Mouse (Mus musculus) heart, postnatal 0 days (tissue): Measurements from ENCODE around the gene Abca5. TPM values are rescaled to one million over a fixed set of nuclear protein-coding genes. Genes with fewer than 3 reads are reported as not detected.

ENCODE experiments used
- ATAC-seq: fragments of 200-750 bp; cut with Nextera tagmentation; 2 replicates; pipeline ENCODE4 v1.8.0; 2017; ENCODE audit warnings: low read depth, moderate number of reproducible peaks, moderate library complexity; ENCODE audit not compliant: insufficient read depth
- DNase-seq: peaks from one replicate; pipeline ENCODE4 v3.0.0-alpha.2; 2016; ENCODE audit warnings: low spot score
- H3K27ac ChIP-seq: fragments of 300-500 bp; sonication (generic); 2 replicates; pipeline ENCODE4 v1.5.1; 2014; ENCODE audit warnings: low read depth, mild to moderate bottlenecking
- H3K27me3 ChIP-seq: fragments of 300-500 bp; sonication (generic); 2 replicates; pipeline ENCODE4 v1.6.1; 2014; ENCODE audit warnings: low read length, mixed read lengths; ENCODE audit not compliant: control insufficient read depth, insufficient read depth
- H3K36me3 ChIP-seq: fragments of 300-500 bp; sonication (generic); replicated peaks from 2 replicates; pipeline ENCODE4 v1.6.1; 2014; ENCODE audit warnings: low read length, mixed read lengths; ENCODE audit not compliant: control insufficient read depth, insufficient read depth
- H3K4me1 ChIP-seq: fragments of 300-500 bp; sonication (generic); 2 replicates; pipeline ENCODE4 v1.6.1; 2014; ENCODE audit warnings: antibody characterized with exemption; ENCODE audit not compliant: control insufficient read depth, insufficient read depth
- H3K4me2 ChIP-seq: fragments of 300-500 bp; sonication (generic); 2 replicates; pipeline ENCODE4 v1.6.1; 2014; ENCODE audit warnings: low read depth, mild to moderate bottlenecking, low read length, moderate library complexity
- H3K4me3 ChIP-seq: fragments of 300-500 bp; sonication (generic); 2 replicates; pipeline ENCODE4 v1.5.1; 2014; ENCODE audit warnings: low read depth, low read length
- H3K9ac ChIP-seq: fragments of 300-500 bp; sonication (generic); replicated peaks from 2 replicates; pipeline ENCODE4 v1.6.1; 2014; ENCODE audit warnings: low read depth, low read length, mixed read lengths
- H3K9me3 ChIP-seq: fragments of 300-500 bp; sonication (generic); replicated peaks from 2 replicates; pipeline ENCODE4 v1.6.1; 2016; ENCODE audit warnings: low read length; ENCODE audit not compliant: control insufficient read depth
- CTCF ChIP-seq: IDR thresholded peaks from 2 replicates; pipeline ENCODE4 v1.5.1; 2016; ENCODE audit warnings: antibody characterized with exemption, control low read depth, low read depth
- EP300 ChIP-seq: IDR thresholded peaks from 2 replicates; pipeline ENCODE4 v1.6.1; 2016; ENCODE audit warnings: antibody characterized with exemption, low read depth
- WGBS: fragments of 180-500 bp; shearing (Covaris S2); extraction: QIAGEN DNeasy Blood & Tissue Kit; methylation state at CpG from one replicate; pipeline ENCODE4 v1.1.7; 2014; 5-methylcytosine and 5-hydroxymethylcytosine counted together
- polyA plus RNA-seq: library from polyadenylated mRNA; unstranded; fragments of >200 nt; fragmentation: Nextera tagmentation; extraction: Ambion mirVana; gene quantifications from 2 replicates; pipeline ENCODE4 v1.2.1, GENCODE M21; 2015
- total RNA-seq: library from RNA; depleted of rRNA; stranded (reverse); fragments of >200 nt; gene quantifications from 2 replicates; pipeline ENCODE4 v1.2.3, GENCODE M21; 2014; ENCODE audit warnings: low replicate concordance

Gene Abca5
- total and polyA plus RNA-seq, 2 experiments from 2014 or later: 2.5 to 5.3 TPM

GRCm38 (mm10) chr11:110336814-110337288 lies 665 bp downstream of the Abca5 start:
- Histone ChIP-seq H3K27ac (no peak overlapping the region), H3K4me2 (peak overlapping the region; percentile 84), H3K4me1 (peaks cover 5% of the 10 kb centered on the region; the same call in 1 of the 2 replicates), H3K36me3 (no peaks in the 10 kb centered on the region), H3K9ac (peak overlapping the region; percentile 69), H3K4me3 (peak overlapping the region; percentile 87), H3K9me3 (no peaks in the 10 kb centered on the region), H3K27me3 (no peaks in the 10 kb centered on the region)
- 0 out of 2 replicates have a peak, but pooled peaks have one; percentile 2 for ATAC-seq
- WGBS: 2% methylated on average over 18 of the region's 18 CpGs
- no peak for DNase-seq
- TF ChIP-seq EP300 (no peak), CTCF (no peak)

- no peaks in the 10 kb centered on the region for H3K27me3 ChIP-seq
- no peak overlapping the region for H3K27ac ChIP-seq
- H3K4me1 ChIP-seq: no peaks in the 10 kb centered on the region
- TF ChIP-seq CTCF (no peak), EP300 (no peak)
- no peak for DNase-seq
- ATAC-seq: no peak
- H3K36me3 ChIP-seq: no peaks in the 10 kb centered on the region
- H3K4me3 ChIP-seq: no peak overlapping the region
- WGBS: 61% methylated on average over 6 of the region's 6 CpGs
- H3K4me2 ChIP-seq: no peak overlapping the region
- H3K9me3 ChIP-seq: no peaks in the 10 kb centered on the region
- no peak overlapping the region for H3K9ac ChIP-seq
Observed at GRCm38 (mm10) chr11:110330093-110330492, 7.4 kb downstream of the Abca5 start.

GRCm38 (mm10) chr11:110322266-110322665 lies 15.2 kb downstream of the Abca5 start:
- 85% methylated on average over 8 of the region's 8 CpGs for WGBS
- Histone ChIP-seq H3K4me3 (no peak overlapping the region), H3K36me3 (no peaks in the 10 kb centered on the region), H3K9me3 (no peaks in the 10 kb centered on the region), H3K4me2 (no peak overlapping the region), H3K27ac (no peak overlapping the region), H3K27me3 (no peaks in the 10 kb centered on the region), H3K9ac (no peak overlapping the region), H3K4me1 (no peaks in the 10 kb centered on the region)
- ATAC-seq: no peak
- DNase-seq: no peak
- TF ChIP-seq EP300: no peak

GRCm38 (mm10) chr11:110306475-110307168 lies 30.9 kb downstream of the Abca5 start:
- no peaks in the 10 kb centered on the region for H3K9me3 ChIP-seq
- no peaks in the 10 kb centered on the region for H3K4me1 ChIP-seq
- no peaks in the 10 kb centered on the region for H3K27me3 ChIP-seq
- ATAC-seq: no peak
- H3K27ac ChIP-seq: no peak overlapping the region
- no peak overlapping the region for H3K4me2 ChIP-seq
- TF ChIP-seq EP300 (no peak), CTCF (no peak)
- 82% methylated on average over 12 of the region's 12 CpGs for WGBS
- no peaks in the 10 kb centered on the region for H3K36me3 ChIP-seq
- no peak overlapping the region for H3K9ac ChIP-seq
- no peak for DNase-seq
- no peak overlapping the region for H3K4me3 ChIP-seq

GRCm38 (mm10) chr11:110303411-110303810 lies 34.1 kb downstream of the Abca5 start:
- Histone ChIP-seq H3K4me2 (no peak overlapping the region), H3K27me3 (no peaks in the 10 kb centered on the region), H3K4me3 (no peak overlapping the region), H3K36me3 (0 out of 2 replicates have a peak, but pooled peaks cover 4% of the 10 kb centered on the region), H3K9me3 (no peaks in the 10 kb centered on the region), H3K27ac (no peak overlapping the region), H3K9ac (no peak overlapping the region), H3K4me1 (no peaks in the 10 kb centered on the region)
- TF ChIP-seq EP300: no peak
- TF ChIP-seq CTCF: no peak
- DNase-seq (no peak), ATAC-seq (no peak)
- 69% methylated on average over 3 of the region's 3 CpGs for WGBS
